Mouse (Mus musculus): ENCODE measurements around the gene Sergef. TPM values are rescaled to one million over a fixed set of nuclear protein-coding genes. Genes with fewer than 3 reads are reported as not detected.

The Sergef gene
- polyA plus RNA-seq, 1 experiment from 2014 or later, result 4.9 TPM

DNA sequence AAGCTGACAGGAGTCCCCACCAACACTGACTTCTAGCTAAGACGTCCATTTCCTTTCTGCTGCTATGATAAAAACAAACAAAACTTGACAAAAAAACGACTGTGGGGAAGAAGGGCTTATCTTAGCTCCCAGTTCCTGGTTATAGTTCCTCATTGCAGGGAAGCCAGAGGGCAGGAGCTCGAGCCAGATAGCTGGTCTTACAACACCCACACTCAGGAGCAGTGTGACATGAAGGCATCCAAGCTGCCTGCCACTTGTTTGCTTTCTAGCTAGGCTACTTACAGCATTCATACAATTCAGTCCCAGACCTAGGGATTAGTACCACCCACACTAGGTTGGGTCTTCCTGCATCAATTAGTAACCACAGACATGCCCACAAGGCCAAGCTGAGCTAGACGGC lies 93.1 kb downstream of the Sergef start:
- WGBS (ENCODE audit: insufficient replicate concordance), result 9% methylated on average over 4 of the region's 4 CpGs
- no peak for ATAC-seq (ENCODE audit: low read depth)
- Histone ChIP-seq H3K4me2 (ENCODE audit: low read depth, low read length) (no peak overlapping the region), H3K4me1 (ENCODE audit: control insufficient read depth, low read depth, low read length) (peaks cover 2% of the 10 kb centered on the region; the same call in 1 of the 2 replicates), H3K36me3 (ENCODE audit: control insufficient read depth, insufficient read depth) (no peaks in the 10 kb centered on the region), H3K27ac (ENCODE audit: low read length) (no peak overlapping the region), H3K9ac (ENCODE audit: low read depth, low read length) (no peak overlapping the region), H3K4me3 (ENCODE audit: low read depth, low read length) (no peak overlapping the region), H3K9me3 (replicated peaks; ENCODE audit: control insufficient read depth, low read length) (no peaks in the 10 kb centered on the region), H3K27me3 (ENCODE audit: control insufficient read depth, insufficient read depth, low read depth, low read length) (no peaks in the 10 kb centered on the region)

DNA sequence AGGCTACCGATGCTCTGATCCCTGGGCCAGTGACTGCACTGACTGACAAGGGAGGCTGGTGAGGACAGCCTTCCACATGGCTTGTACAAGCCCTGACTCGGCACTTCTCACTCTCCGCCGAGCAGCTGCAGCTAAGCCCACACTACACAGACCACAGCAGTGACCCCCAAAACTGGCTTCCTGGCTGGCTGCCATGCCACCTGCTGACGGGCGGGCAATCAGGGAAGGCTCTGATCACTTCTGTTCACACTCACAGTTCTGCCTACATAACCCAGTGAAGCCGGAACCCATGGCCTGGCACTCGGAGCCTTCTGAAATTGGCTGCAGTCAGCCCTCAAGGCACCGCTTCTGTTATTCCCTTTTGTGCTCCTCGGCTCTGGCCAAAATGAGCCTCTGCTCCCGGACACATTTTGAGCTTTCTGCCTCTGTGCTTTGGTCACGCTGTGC lies 95.4 kb downstream of the Sergef start:
- no peaks in the 10 kb centered on the region for H3K27me3 ChIP-seq (ENCODE audit: control insufficient read depth, insufficient read depth, low read depth, low read length)
- no peak for ATAC-seq (ENCODE audit: low read depth)
- H3K4me3 ChIP-seq (ENCODE audit: low read depth, low read length), result no peak overlapping the region
- no peaks in the 10 kb centered on the region for H3K9me3 ChIP-seq (replicated peaks; ENCODE audit: control insufficient read depth, low read length)
- 50% methylated on average over 12 of the region's 12 CpGs for WGBS (ENCODE audit: insufficient replicate concordance)
- no peaks in the 10 kb centered on the region for H3K36me3 ChIP-seq (ENCODE audit: control insufficient read depth, insufficient read depth)
- no peak overlapping the region for H3K27ac ChIP-seq (ENCODE audit: low read length)
- peaks cover 2% of the 10 kb centered on the region; the same call in 1 of the 2 replicates for H3K4me1 ChIP-seq (ENCODE audit: control insufficient read depth, low read depth, low read length)
- no peak overlapping the region for H3K9ac ChIP-seq (ENCODE audit: low read depth, low read length)
- H3K4me2 ChIP-seq (ENCODE audit: low read depth, low read length), result no peak overlapping the region

DNA sequence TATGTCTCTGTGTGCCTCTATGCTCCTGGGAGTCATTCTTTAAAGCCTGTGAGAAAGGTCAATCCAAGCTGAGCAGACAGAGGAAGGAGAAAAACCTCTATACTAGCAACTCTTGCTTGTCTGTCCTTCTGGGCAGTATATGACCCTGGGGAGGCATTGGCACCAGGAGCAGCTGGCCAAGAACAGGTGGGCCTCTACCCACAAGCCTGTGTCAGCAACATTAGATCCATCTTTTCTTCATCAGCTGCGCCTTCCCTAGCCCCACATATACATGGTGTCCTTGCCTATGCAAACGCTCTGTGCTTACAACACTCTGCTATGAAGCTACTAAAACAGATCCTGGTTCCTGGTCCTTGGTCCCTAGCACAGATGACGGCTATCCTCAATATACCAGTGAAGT lies 97.5 kb downstream of the Sergef start:
- Histone ChIP-seq H3K9me3 (replicated peaks; ENCODE audit: control insufficient read depth, low read length) (no peaks in the 10 kb centered on the region), H3K4me3 (ENCODE audit: low read depth, low read length) (no peak overlapping the region), H3K27me3 (ENCODE audit: control insufficient read depth, insufficient read depth, low read depth, low read length) (no peaks in the 10 kb centered on the region), H3K9ac (ENCODE audit: low read depth, low read length) (no peak overlapping the region), H3K4me1 (ENCODE audit: control insufficient read depth, low read depth, low read length) (peaks cover 2% of the 10 kb centered on the region; the same call in 1 of the 2 replicates), H3K4me2 (ENCODE audit: low read depth, low read length) (no peak overlapping the region), H3K36me3 (ENCODE audit: control insufficient read depth, insufficient read depth) (no peaks in the 10 kb centered on the region), H3K27ac (ENCODE audit: low read length) (no peak overlapping the region)
- ATAC-seq (ENCODE audit: low read depth), result no peak
- 73% methylated on average over 3 of the region's 3 CpGs for WGBS (ENCODE audit: insufficient replicate concordance)

DNA sequence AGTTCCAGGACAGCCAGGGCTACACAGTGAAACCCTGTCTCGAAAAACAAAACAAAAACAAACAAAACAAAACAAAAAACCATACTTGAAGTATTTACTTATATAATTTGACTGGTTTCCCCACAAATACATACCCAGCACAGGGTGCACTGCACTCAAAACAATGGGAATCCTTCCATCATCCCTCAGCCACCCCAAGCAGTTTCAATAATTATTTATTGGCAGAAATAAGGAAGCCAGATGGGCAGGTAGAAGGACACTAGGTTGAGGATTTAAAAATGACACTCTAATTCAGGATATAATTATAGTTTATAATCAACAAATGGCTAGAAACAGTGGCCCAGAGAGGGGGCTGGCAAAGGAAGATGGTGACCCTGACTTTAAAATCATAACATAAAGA lies 99.0 kb downstream of the Sergef start:
- H3K4me3 ChIP-seq (ENCODE audit: low read depth, low read length), result no peak overlapping the region
- no peak overlapping the region for H3K27ac ChIP-seq (ENCODE audit: low read length)
- H3K4me2 ChIP-seq (ENCODE audit: low read depth, low read length), result no peak overlapping the region
- no peak overlapping the region for H3K9ac ChIP-seq (ENCODE audit: low read depth, low read length)
- H3K4me1 ChIP-seq (ENCODE audit: control insufficient read depth, low read depth, low read length), result no peaks in the 10 kb centered on the region
- H3K9me3 ChIP-seq (replicated peaks; ENCODE audit: control insufficient read depth, low read length), result no peaks in the 10 kb centered on the region
- WGBS (ENCODE audit: insufficient replicate concordance), result 42% methylated on average over 1 of the region's 1 CpGs
- no peaks in the 10 kb centered on the region for H3K36me3 ChIP-seq (ENCODE audit: control insufficient read depth, insufficient read depth)
- no peak for ATAC-seq (ENCODE audit: low read depth)
- no peaks in the 10 kb centered on the region for H3K27me3 ChIP-seq (ENCODE audit: control insufficient read depth, insufficient read depth, low read depth, low read length)

DNA sequence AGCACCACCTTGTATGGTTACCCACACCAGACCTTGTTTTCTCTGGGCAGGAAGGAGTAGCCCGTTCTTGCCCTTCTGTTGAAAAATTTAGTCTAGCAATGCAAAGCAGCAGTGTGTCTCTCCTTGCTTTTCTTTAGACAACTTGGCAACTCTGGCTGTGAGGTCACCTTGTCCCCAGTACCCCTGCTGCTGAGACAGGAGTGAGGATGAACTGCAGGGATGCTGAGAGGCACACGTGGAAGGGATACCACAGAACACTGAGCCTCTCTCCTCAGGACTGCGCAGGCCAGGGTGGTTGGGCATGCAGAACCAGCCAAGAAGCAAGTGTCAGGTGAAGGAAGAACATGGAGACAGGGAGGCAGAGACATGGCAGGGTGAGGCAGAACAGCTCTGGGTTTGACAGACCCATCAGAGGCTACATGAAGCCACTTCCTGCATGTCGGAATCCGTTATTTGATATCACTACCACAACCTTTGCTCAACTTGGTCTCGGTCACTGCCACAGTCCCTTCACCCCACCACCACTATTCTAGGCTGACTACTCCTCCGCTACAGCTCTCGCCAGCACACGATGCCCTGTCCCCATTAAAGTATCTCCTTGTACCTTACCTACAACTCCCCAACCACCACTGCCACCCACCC lies 103.0 kb downstream of the Sergef start:
- Histone ChIP-seq H3K27me3 (ENCODE audit: control insufficient read depth, insufficient read depth, low read depth, low read length) (no peaks in the 10 kb centered on the region), H3K4me1 (ENCODE audit: control insufficient read depth, low read depth, low read length) (no peaks in the 10 kb centered on the region), H3K9ac (ENCODE audit: low read depth, low read length) (no peak overlapping the region), H3K4me2 (ENCODE audit: low read depth, low read length) (no peak overlapping the region), H3K27ac (ENCODE audit: low read length) (no peak overlapping the region), H3K4me3 (ENCODE audit: low read depth, low read length) (no peak overlapping the region), H3K9me3 (replicated peaks; ENCODE audit: control insufficient read depth, low read length) (no peaks in the 10 kb centered on the region), H3K36me3 (ENCODE audit: control insufficient read depth, insufficient read depth) (no peaks in the 10 kb centered on the region)
- ATAC-seq (ENCODE audit: low read depth), result no peak
- WGBS (ENCODE audit: insufficient replicate concordance), result 54% methylated on average over 9 of the region's 9 CpGs

DNA sequence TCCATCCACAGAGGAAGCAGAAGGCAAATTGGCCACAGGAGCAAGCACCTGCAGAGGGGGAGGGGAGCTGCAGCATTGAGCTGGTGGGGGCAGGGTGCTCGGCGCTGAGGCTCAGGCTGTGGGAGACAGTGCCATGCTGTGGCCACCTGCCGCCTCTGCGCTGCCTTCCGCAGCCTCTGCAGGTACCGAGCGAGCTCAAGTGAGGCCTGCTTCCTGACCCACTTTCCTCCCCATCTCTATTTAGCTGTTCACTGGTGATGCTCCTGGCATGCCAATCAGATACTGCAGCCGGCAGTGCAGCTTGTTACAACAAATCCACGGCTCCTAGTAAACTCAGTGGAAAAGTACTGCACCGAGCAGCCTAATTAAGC lies 104.2 kb downstream of the Sergef start:
- H3K4me1 ChIP-seq (ENCODE audit: control insufficient read depth, low read depth, low read length), result no peaks in the 10 kb centered on the region
- no peak overlapping the region for H3K4me3 ChIP-seq (ENCODE audit: low read depth, low read length)
- WGBS (ENCODE audit: insufficient replicate concordance), result 43% methylated on average over 10 of the region's 10 CpGs
- no peak overlapping the region for H3K9ac ChIP-seq (ENCODE audit: low read depth, low read length)
- H3K9me3 ChIP-seq (replicated peaks; ENCODE audit: control insufficient read depth, low read length), result no peaks in the 10 kb centered on the region
- H3K36me3 ChIP-seq (ENCODE audit: control insufficient read depth, insufficient read depth), result no peaks in the 10 kb centered on the region
- no peak overlapping the region for H3K27ac ChIP-seq (ENCODE audit: low read length)
- H3K4me2 ChIP-seq (ENCODE audit: low read depth, low read length), result no peak overlapping the region
- no peaks in the 10 kb centered on the region for H3K27me3 ChIP-seq (ENCODE audit: control insufficient read depth, insufficient read depth, low read depth, low read length)
- no peak for ATAC-seq (ENCODE audit: low read depth)

DNA sequence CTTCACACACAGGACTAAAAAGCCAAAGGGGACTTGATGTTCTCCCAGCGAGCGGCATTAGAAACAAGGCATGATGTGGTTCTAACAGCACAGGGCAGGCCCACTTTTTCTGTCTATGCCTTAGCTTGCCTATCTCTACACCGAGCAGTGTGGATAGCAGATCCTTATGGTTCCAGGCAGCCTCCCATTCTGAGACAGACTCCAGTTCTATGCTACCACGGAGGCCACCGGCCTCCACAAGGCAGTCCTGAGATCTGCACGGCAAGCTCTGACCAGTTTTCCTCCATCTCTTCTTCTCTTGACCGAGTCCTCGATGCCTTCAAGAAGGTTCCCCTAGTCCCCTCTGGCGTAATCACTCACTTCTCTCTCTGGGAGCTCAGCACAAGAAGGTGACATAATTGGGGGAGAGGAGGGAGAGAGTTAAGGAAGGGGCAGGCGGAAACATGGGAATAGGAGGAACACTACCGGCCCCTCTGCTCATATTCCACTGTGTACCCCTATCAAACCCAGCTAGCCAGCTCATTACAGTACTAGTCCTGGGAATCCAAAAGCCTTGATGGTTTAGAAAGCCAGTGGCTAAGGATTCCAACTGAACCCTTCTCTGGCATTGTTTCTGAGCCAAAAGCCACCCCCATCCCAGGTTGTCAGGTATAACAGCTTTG lies 104.7 kb downstream of the Sergef start:
- H3K9me3 ChIP-seq (replicated peaks; ENCODE audit: control insufficient read depth, low read length), result no peaks in the 10 kb centered on the region
- no peaks in the 10 kb centered on the region for H3K36me3 ChIP-seq (ENCODE audit: control insufficient read depth, insufficient read depth)
- no peak overlapping the region for H3K27ac ChIP-seq (ENCODE audit: low read length)
- H3K4me3 ChIP-seq (ENCODE audit: low read depth, low read length), result no peak overlapping the region
- H3K4me1 ChIP-seq (ENCODE audit: control insufficient read depth, low read depth, low read length), result no peaks in the 10 kb centered on the region
- 70% methylated on average over 11 of the region's 11 CpGs for WGBS (ENCODE audit: insufficient replicate concordance)
- ATAC-seq (ENCODE audit: low read depth), result no peak
- H3K4me2 ChIP-seq (ENCODE audit: low read depth, low read length), result no peak overlapping the region
- H3K9ac ChIP-seq (ENCODE audit: low read depth, low read length), result no peak overlapping the region
- H3K27me3 ChIP-seq (ENCODE audit: control insufficient read depth, insufficient read depth, low read depth, low read length), result no peaks in the 10 kb centered on the region

DNA sequence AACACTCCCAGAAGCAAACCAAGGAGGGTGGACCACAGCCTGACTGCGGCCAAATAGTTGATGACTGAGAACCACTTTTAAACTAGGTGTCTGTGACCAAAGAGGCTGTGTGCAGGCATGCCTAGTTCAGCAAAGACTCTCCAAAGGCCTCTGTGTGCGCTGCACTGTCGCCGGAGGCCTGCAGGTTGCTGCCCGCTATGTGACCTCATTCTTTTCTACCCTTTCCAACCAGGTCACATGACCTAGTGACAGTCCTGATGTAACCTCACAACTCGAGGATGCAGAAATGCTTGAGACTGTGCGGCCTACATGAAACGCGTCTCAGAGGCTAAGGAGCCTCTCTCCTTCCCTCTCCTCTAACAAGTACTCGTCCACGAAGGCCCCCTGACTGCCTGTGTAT lies 106.1 kb downstream of the Sergef start:
- no peak overlapping the region for H3K9ac ChIP-seq (ENCODE audit: low read depth, low read length)
- 73% methylated on average over 11 of the region's 11 CpGs for WGBS (ENCODE audit: insufficient replicate concordance)
- ATAC-seq (ENCODE audit: low read depth), result no peak
- no peaks in the 10 kb centered on the region for H3K9me3 ChIP-seq (replicated peaks; ENCODE audit: control insufficient read depth, low read length)
- H3K36me3 ChIP-seq (ENCODE audit: control insufficient read depth, insufficient read depth), result no peaks in the 10 kb centered on the region
- H3K4me3 ChIP-seq (ENCODE audit: low read depth, low read length), result no peak overlapping the region
- H3K27ac ChIP-seq (ENCODE audit: low read length), result no peak overlapping the region
- H3K4me2 ChIP-seq (ENCODE audit: low read depth, low read length), result no peak overlapping the region
- no peaks in the 10 kb centered on the region for H3K27me3 ChIP-seq (ENCODE audit: control insufficient read depth, insufficient read depth, low read depth, low read length)
- no peaks in the 10 kb centered on the region for H3K4me1 ChIP-seq (ENCODE audit: control insufficient read depth, low read depth, low read length)

DNA sequence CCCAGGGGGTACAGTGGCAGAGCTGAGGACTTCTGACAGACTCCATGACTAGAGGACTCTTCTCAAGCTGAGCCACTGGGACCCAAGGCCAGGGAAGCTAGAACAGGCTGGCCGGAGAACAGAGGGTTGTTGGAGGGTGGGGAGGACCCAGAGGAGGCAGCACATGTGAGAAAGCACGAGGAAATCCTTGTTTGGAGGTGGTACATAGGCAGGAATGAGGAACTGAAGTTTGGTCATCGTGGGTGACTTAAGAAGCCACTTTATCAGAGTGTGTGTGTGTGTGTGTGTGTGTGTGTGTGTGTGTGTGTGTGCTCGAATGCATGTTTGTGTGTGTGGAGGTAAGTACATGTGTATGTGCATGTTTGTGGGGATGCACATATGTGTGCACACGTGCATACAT lies 108.3 kb downstream of the Sergef start:
- H3K4me2 ChIP-seq (ENCODE audit: low read depth, low read length), result no peak overlapping the region
- no peak for ATAC-seq (ENCODE audit: low read depth)
- H3K9me3 ChIP-seq (replicated peaks; ENCODE audit: control insufficient read depth, low read length), result no peaks in the 10 kb centered on the region
- 31% methylated on average over 5 of the region's 5 CpGs for WGBS (ENCODE audit: insufficient replicate concordance)
- H3K9ac ChIP-seq (ENCODE audit: low read depth, low read length), result no peak overlapping the region
- no peak overlapping the region for H3K4me3 ChIP-seq (ENCODE audit: low read depth, low read length)
- H3K36me3 ChIP-seq (ENCODE audit: control insufficient read depth, insufficient read depth), result no peaks in the 10 kb centered on the region
- H3K4me1 ChIP-seq (ENCODE audit: control insufficient read depth, low read depth, low read length), result no peaks in the 10 kb centered on the region
- no peaks in the 10 kb centered on the region for H3K27me3 ChIP-seq (ENCODE audit: control insufficient read depth, insufficient read depth, low read depth, low read length)
- no peak overlapping the region for H3K27ac ChIP-seq (ENCODE audit: low read length)

All from liver, embryonic 16.5 days (tissue).